Mouse (Mus musculus) lung, adult 2 months (tissue): ENCODE results near the gene Il18rap.

Source experiments
- CTCF ChIP-seq: fragments of 200-500 bp; IDR thresholded peaks from 2 replicates; pipeline ENCODE4 v1.5.1; 2011; ENCODE audit warnings: mild to moderate bottlenecking, low read length, control low read depth; ENCODE audit not compliant: insufficient read depth
- POLR2A ChIP-seq: fragments of 200-500 bp; IDR thresholded peaks from 2 replicates; pipeline ENCODE4 v1.6.1; 2011; ENCODE audit warnings: low read depth, mild to moderate bottlenecking, control low read depth, low read length, borderline replicate concordance; ENCODE audit errors: extremely low read depth

DNA sequence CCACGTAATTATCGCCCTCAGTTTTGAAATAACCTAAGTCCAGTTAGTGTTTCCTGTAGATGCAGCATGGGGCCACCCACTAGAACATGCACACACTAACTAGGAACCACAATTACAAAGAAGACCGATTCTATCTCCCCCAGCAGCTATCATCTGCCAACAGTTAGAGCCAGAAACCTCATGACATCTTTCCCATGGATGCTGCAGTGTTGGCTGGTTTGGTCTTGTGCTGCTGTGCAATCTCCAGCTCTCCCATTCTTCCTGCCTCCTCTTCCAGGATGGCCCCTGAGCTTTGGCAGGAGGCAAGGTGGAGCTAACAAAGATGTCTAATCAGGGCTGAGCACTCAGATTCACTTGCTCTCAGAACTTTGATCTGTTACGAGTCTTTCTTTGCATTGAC is 14.0 kb upstream of the Il18rap start:
- no peak for TF ChIP-seq POLR2A
- TF ChIP-seq CTCF = no peak
